Mouse (Mus musculus) thymus, postnatal 25 days (tissue): Measurements from ENCODE around the gene Fam120b.
A peak's percentile ranks its signal among the peaks of the same experiment; 100 is the strongest.
"Not testable (repeated sequence)": the region's sequence is repeated elsewhere in the genome, so short reads cannot be mapped to it uniquely, and the experiment has no call there.

ENCODE experiments used
- DNase-seq: peaks from one replicate; pipeline ENCODE4 v3.0.0; 2022

Gene Fam120b

GRCm38 (mm10) chr17:15434748-15435147, 38.7 kb downstream of the Fam120b start:
- DNase-seq: no peak

DNA sequence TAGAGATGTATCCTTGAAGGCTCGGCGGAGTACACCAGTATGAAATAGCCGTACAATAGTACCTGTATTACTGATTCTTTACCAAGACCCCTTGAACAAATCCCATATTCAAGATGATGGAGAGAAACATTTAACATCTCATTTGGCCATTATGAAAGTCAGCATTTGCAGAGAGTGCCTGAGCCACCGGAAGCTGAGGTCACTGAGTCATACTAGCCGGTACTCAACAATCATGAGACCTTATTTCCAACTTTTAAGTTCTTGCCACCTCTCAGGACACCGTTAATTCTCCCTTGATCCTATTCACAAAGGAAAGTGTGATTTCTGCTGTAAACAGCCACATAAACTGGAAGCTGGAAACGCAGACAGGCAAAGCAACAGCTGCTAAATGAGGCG, 44.1 kb downstream of the Fam120b start:
- DNase-seq: no peak

GRCm38 (mm10) chr17:15440463-15441121, 44.6 kb downstream of the Fam120b start:
- no peak for DNase-seq

DNA sequence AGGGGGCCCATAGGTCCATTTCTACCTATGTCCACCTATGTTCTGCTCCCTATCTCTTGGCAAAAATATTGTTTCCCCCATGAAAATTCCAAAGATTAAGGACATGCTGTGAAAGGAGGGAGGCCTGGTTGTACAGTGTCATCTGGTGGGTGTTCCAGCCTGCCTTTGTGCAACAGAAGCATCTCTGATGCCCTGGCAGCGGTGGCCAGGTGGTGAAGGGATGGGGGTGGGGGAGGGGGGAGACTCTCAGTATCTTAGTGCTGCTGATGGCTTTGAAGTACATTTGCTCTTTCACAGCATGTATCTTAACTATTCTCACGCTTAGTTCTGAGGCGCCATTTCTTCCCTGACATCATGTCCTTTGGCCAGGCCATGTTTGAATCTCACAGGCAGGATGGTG, 49.4 kb downstream of the Fam120b start:
- DNase-seq: no peak

DNA sequence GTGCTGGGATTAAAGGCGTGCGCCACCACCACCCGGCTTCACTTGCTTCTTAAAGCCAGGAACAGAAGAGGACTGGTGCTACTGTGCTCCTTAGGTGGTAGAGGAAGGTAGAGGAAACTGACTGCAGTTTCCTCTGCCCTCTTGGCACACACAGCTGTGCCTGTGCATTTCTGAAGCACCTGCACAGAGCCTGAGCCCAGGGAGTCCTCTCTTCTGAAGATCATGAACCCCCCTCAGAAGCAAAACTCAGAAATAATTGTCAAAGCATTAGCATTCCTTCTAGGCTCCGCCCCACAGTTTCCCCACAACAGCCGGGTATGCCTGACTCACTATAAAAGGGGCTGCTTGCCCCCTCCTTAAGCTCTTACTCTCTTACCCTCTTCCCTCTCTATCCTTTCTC, 51.8 kb downstream of the Fam120b start:
- DNase-seq: peak; percentile 48

DNA sequence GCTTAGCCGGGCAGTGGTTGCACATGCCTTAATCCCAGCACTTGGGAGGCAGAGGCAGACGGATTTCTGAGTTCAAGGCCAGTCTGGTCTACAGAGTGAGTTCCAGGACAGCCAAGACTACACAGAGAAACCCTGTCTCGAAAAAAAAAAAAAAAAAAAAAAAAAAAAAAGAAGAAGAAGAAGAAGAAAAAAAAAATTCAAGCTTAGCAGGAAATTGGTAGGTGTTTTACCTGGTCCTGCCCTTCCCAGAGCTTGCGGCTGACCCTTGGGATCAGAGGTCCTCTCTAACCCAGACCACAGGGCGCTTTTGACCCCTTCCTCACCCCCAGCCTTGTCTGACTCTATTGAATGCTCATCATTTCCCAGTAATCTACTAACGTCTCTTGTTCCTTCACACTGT, 53.1 kb downstream of the Fam120b start:
- not testable (repeated sequence) for DNase-seq

DNA sequence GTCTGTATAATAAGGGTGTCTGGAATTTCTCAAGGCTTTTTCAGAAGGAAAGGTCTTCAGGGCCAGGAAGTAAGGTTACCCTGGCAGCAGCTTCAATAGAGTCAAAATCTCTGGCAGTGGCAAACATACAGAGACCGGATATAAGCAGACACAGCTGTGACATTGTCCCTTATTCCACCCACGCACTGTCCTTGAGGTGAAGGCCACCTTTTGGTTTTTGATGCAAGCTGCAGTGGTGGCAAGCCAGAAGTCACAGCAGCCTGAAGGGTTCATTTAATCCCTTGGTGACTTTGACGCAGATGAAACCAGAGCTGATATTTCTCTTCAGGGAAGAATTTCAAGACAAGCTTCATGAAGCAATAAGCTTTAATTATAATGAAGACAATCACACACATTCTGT, 53.6 kb downstream of the Fam120b start:
- DNase-seq: no peak

DNA sequence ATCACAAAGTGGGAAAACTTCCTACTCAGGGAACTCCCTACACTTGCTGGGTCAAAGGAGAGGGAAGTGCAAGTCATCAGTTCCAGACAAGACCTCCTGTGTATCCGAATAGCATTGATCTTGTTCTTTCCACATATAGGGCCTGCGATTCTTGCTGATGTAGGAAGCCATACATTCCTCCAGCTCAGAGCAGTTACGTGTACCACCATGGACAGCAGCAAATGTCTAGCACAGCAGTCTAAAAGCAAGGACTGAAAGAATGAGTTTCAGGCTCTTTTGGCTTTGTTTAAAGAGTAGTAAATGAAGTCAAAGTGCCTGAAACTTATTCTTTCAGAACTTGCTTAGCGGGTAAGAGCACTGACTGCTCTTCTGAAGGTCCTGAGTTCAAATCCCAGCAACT, 59.2 kb downstream of the Fam120b start:
- DNase-seq: no peak

GRCm38 (mm10) chr17:15456595-15456994, 60.6 kb downstream of the Fam120b start:
- DNase-seq: no peak

- DNase-seq: no peak
These were observed 63.8 kb downstream of the Fam120b start for GRCm38 (mm10) chr17:15459761-15460160.

DNA sequence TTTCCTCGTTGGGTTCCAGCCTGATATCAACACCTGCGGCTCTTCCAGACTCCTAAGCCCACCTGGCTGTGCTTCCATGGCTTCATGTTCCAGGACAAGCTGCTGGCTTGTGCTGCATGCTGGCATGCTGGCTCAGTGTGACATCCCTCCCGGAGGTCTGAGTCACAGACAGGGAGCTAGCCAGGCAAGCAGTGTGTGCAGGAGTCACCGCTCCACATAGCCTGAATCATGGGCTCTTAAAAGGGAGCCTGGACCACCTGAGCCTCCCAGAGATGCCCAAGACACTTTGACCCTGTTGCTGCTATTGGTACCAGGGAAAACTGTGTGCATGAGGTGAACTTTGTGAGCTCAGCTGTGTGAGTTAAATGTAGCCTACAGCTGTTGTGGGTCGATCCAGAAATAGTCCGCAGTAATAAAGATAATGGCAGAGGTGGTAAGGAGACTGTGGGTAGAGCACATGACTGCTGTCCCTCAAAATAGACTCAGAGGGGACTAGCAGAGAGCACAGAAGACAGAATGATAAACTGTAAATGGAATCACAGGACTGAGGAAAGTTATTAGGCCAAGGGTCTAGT, 66.0 kb downstream of the Fam120b start:
- DNase-seq: no peak

GRCm38 (mm10) chr17:15467669-15468068, 71.7 kb downstream of the Fam120b start:
- DNase-seq: peak; percentile 75

GRCm38 (mm10) chr17:15472671-15473070, 76.7 kb downstream of the Fam120b start:
- DNase-seq: no peak
